Mouse (Mus musculus) thymus, adult 2 months (tissue): Measurements from ENCODE around the gene Parp2. TPM values are rescaled to one million over a fixed set of nuclear protein-coding genes. Genes with fewer than 3 reads are reported as not detected.
"Not testable (repeated sequence)": the region's sequence is repeated elsewhere in the genome, so short reads cannot be mapped to it uniquely, and the experiment has no call there.

ENCODE experiments used
- DNase-seq: peaks from one replicate; pipeline ENCODE4 v3.0.0; 2021
- H3K27ac ChIP-seq: fragments of 200-500 bp; 2 replicates; pipeline ENCODE4 v1.5.1; 2012; ENCODE audit warnings: low read length, control low read depth; ENCODE audit not compliant: control insufficient read depth, insufficient read depth
- H3K27me3 ChIP-seq: fragments of 200-500 bp; 2 replicates; pipeline ENCODE4 v1.6.1; 2012; ENCODE audit warnings: mild to moderate bottlenecking, low read length, moderate library complexity, mixed read lengths; ENCODE audit not compliant: control insufficient read depth, insufficient read depth
- H3K36me3 ChIP-seq: fragments of 200-500 bp; 2 replicates; pipeline ENCODE4 v1.6.1; 2012; ENCODE audit warnings: mild to moderate bottlenecking, low read length, moderate library complexity; ENCODE audit not compliant: control insufficient read depth, insufficient read depth
- H3K4me1 ChIP-seq: fragments of 200-500 bp; replicated peaks from 2 replicates; pipeline ENCODE4 v1.6.1; 2012; ENCODE audit warnings: low read length; ENCODE audit not compliant: control insufficient read depth, insufficient read depth
- H3K4me3 ChIP-seq: fragments of 200-500 bp; 2 replicates; pipeline ENCODE4 v1.5.1; 2012; ENCODE audit warnings: mild to moderate bottlenecking, low read length, control low read depth, moderate library complexity; ENCODE audit not compliant: control insufficient read depth, insufficient read depth
- CTCF ChIP-seq: fragments of 200-500 bp; IDR thresholded peaks from 2 replicates; pipeline ENCODE4 v1.5.1; 2012; ENCODE audit warnings: mild to moderate bottlenecking, control low read depth, low read length, moderate library complexity, borderline replicate concordance; ENCODE audit not compliant: control insufficient read depth, poor library complexity, insufficient read depth; ENCODE audit errors: extremely low read depth
- POLR2A ChIP-seq: fragments of 200-500 bp; IDR thresholded peaks from 2 replicates; pipeline ENCODE4 v1.6.1; 2012; ENCODE audit warnings: mild to moderate bottlenecking, low read length, control low read depth, moderate library complexity; ENCODE audit not compliant: control insufficient read depth, poor library complexity, insufficient read depth; ENCODE audit errors: extremely low read depth
- WGBS: fragments of 180-500 bp; shearing (Covaris S2); methylation state at CpG from one replicate; pipeline ENCODE4 v1.1.7; 2018; 5-methylcytosine and 5-hydroxymethylcytosine counted together
- polyA plus RNA-seq: library from polyadenylated mRNA; depleted of rRNA; stranded (reverse); fragments of >200 nt; gene quantifications from 2 replicates; pipeline ENCODE4 v1.2.3, GENCODE M21; 2012

The Parp2 gene
- polyA plus RNA-seq, 1 experiment = 25.3 TPM

- Histone ChIP-seq H3K27me3 (no peaks in the 10 kb centered on the region), H3K27ac (no peak overlapping the region), H3K4me3 (no peak overlapping the region), H3K4me1 (no peaks in the 10 kb centered on the region; the same call in 1 of the 2 replicates), H3K36me3 (no peaks in the 10 kb centered on the region)
- no peak for TF ChIP-seq POLR2A
- TF ChIP-seq CTCF = no peak
- no peak for DNase-seq
- 92% methylated on average over 6 of the region's 6 CpGs for WGBS
Measured at GRCm38 (mm10) chr14:50802441-50802840, 5.2 kb upstream of the Parp2 start.

GRCm38 (mm10) chr14:50802843-50803562 lies 4.6 kb upstream of the Parp2 start:
- Histone ChIP-seq H3K36me3 (no peaks in the 10 kb centered on the region), H3K27ac (no peak overlapping the region), H3K27me3 (no peaks in the 10 kb centered on the region), H3K4me3 (no peak overlapping the region), H3K4me1 (no peaks in the 10 kb centered on the region; the same call in 1 of the 2 replicates)
- DNase-seq = no peak
- TF ChIP-seq POLR2A (no peak), CTCF (no peak)
- WGBS = 62% methylated on average over 4 of the region's 4 CpGs

GRCm38 (mm10) chr14:50804683-50805082 lies 3.0 kb upstream of the Parp2 start:
- no peaks in the 10 kb centered on the region for H3K36me3 ChIP-seq
- no peaks in the 10 kb centered on the region for H3K27me3 ChIP-seq
- peaks cover 4% of the 10 kb centered on the region for H3K4me1 ChIP-seq
- TF ChIP-seq CTCF (no peak), POLR2A (no peak)
- no peak overlapping the region for H3K27ac ChIP-seq
- DNase-seq = no peak
- no peak overlapping the region for H3K4me3 ChIP-seq
- WGBS = 94% methylated on average over 13 of the region's 13 CpGs

GRCm38 (mm10) chr14:50806469-50806868 lies 1.2 kb upstream of the Parp2 start:
- H3K36me3 ChIP-seq, H3K27ac ChIP-seq, DNase-seq, H3K4me3 ChIP-seq, H3K4me1 ChIP-seq, H3K27me3 ChIP-seq: not testable (repeated sequence)
- 93% methylated on average over 5 of the region's 5 CpGs for WGBS

- no peaks in the 10 kb centered on the region for H3K27me3 ChIP-seq
- TF ChIP-seq CTCF (no peak), POLR2A (no peak)
- peaks cover 26% of the 10 kb centered on the region for H3K36me3 ChIP-seq
- no peak for DNase-seq
- no peak overlapping the region for H3K4me3 ChIP-seq
- no peak overlapping the region for H3K27ac ChIP-seq
- peaks cover 4% of the 10 kb centered on the region; the same call in 1 of the 2 replicates for H3K4me1 ChIP-seq
- WGBS = 98% methylated on average over 2 of the region's 2 CpGs
Measured at GRCm38 (mm10) chr14:50813060-50813459, 5.4 kb downstream of the Parp2 start.

- WGBS = 88% methylated on average over 2 of the region's 2 CpGs
- Histone ChIP-seq H3K27ac (no peak overlapping the region), H3K4me1 (peaks cover 9% of the 10 kb centered on the region)
Measured at GRCm38 (mm10) chr14:50823240-50823639, 15.6 kb downstream of the Parp2 start.

GRCm38 (mm10) chr14:50824219-50824618 lies 16.6 kb downstream of the Parp2 start:
- peaks cover 36% of the 10 kb centered on the region for H3K36me3 ChIP-seq
- 0 out of 2 replicates have a peak overlapping the region, but pooled peaks have one; percentile 16 for H3K4me3 ChIP-seq
- WGBS = 13% methylated on average over 9 of the region's 9 CpGs
- DNase-seq = no peak
- no peaks in the 10 kb centered on the region for H3K27me3 ChIP-seq
- H3K27ac ChIP-seq = peak overlapping the region; percentile 78
- H3K4me1 ChIP-seq = peaks cover 9% of the 10 kb centered on the region
- TF ChIP-seq CTCF (no peak), POLR2A (no peak)

More at GRCm38 (mm10) chr14:50823240-50823639, 15.6 kb downstream of the Parp2 start:
- TF ChIP-seq POLR2A = no peak
- TF ChIP-seq CTCF = no peak
- Histone ChIP-seq H3K4me3 (no peak overlapping the region), H3K27me3 (no peaks in the 10 kb centered on the region), H3K36me3 (peaks cover 34% of the 10 kb centered on the region)
- no peak for DNase-seq
